9 mouse cellular contexts compared by ENCODE assay signal in genomic region chr3:101405495-101405894, GRCm38 (mm10). TPM values are rescaled to one million over a fixed set of nuclear protein-coding genes. Genes with fewer than 3 reads are reported as not detected.
A peak's percentile ranks its signal among the peaks of the same experiment; 100 is the strongest.
DNase-seq lines count a peak whose midpoint lies in the region; ATAC-seq and TF ChIP-seq lines count a peak whose summit lies in the region.
"Had no signal": no experiment of that assay in that cellular context is flagged by ENCODE, and none has a peak within 500 bp of the region (broad histone marks: within the 10 kb centered on the region; RNA-seq: fewer than 3 reads in every experiment).

No protein-coding gene starts in this region.

- WGBS in heart, embryonic 10.5 days, result 47% methylated on average over 10 of the region's 10 CpGs
- 34% methylated on average over 10 of the region's 10 CpGs for WGBS in hindbrain, postnatal 0 days
- WGBS in limb, embryonic 13.5 days, result 55% methylated on average over 10 of the region's 10 CpGs
- 41% methylated on average over 10 of the region's 10 CpGs for WGBS in stomach, embryonic 16.5 days

- H3K4me1 ChIP-seq in heart, embryonic 10.5 days, result peaks cover 96% of the 10 kb centered on the region
- H3K4me1 ChIP-seq in hindbrain, postnatal 0 days (ENCODE audit: insufficient read depth, low read length), result peaks cover 37% of the 10 kb centered on the region
- H3K4me1 ChIP-seq in limb, embryonic 13.5 days, result peaks cover 98% of the 10 kb centered on the region
- H3K4me1 ChIP-seq in stomach, embryonic 16.5 days (ENCODE audit: control insufficient read depth, insufficient read depth, low read length), result peaks cover 58% of the 10 kb centered on the region

- H3K4me3 ChIP-seq in heart, embryonic 10.5 days, result no peak overlapping the region
- H3K4me3 ChIP-seq in hindbrain, postnatal 0 days (ENCODE audit: low read length), result no peak overlapping the region
- H3K4me3 ChIP-seq in limb, embryonic 13.5 days, result no peak overlapping the region
- no peak overlapping the region for H3K4me3 ChIP-seq in stomach, embryonic 16.5 days (replicated peaks; ENCODE audit: low read length)
- H3K4me3 ChIP-seq: liver, embryonic 15.5 days had no signal

- H3K9ac ChIP-seq in hindbrain, postnatal 0 days (replicated peaks; ENCODE audit: low read length), result no peak overlapping the region
- H3K9ac ChIP-seq in limb, embryonic 13.5 days, result no peak overlapping the region
- no peak overlapping the region for H3K9ac ChIP-seq in stomach, embryonic 16.5 days (ENCODE audit: low read length)
- H3K9ac ChIP-seq: liver, embryonic 15.5 days had no signal

- H3K4me2 ChIP-seq in hindbrain, postnatal 0 days (ENCODE audit: low read depth, low read length), result peak overlapping the region; percentile 18; the same call in 1 of the 2 replicates
- no peak overlapping the region for H3K4me2 ChIP-seq in limb, embryonic 13.5 days (replicated peaks)
- H3K4me2 ChIP-seq in stomach, embryonic 16.5 days (ENCODE audit: low read depth, low read length), result no peak overlapping the region
- H3K4me2 ChIP-seq: liver, embryonic 15.5 days had no signal

- no peak for ATAC-seq in hindbrain, postnatal 0 days
- no peak for ATAC-seq in limb, embryonic 13.5 days (ENCODE audit: low FRiP score, low read depth)
- ATAC-seq in stomach, embryonic 16.5 days (ENCODE audit: insufficient read depth, low FRiP score), result peak; percentile 32; the same call in 1 of the 2 replicates
- no peak for ATAC-seq in megakaryocyte-erythroid progenitor cell, adult 5-6 weeks (replicated peaks; ENCODE audit: low FRiP score, low TSS enrichment, poor library complexity, severe bottlenecking)

- peak; percentile 45 for TF ChIP-seq CTCF in hindbrain, postnatal 0 days (IDR thresholded peaks at IDR 0.05; ENCODE audit: low read depth)

- no peaks in the 10 kb centered on the region for H3K27me3 ChIP-seq in heart, embryonic 10.5 days (ENCODE audit: insufficient read depth, poor library complexity, severe bottlenecking)
- H3K27me3 ChIP-seq in hindbrain, postnatal 0 days (ENCODE audit: insufficient read depth, low read length), result no peaks in the 10 kb centered on the region
- H3K27me3 ChIP-seq in limb, embryonic 13.5 days, result no peaks in the 10 kb centered on the region
- H3K27me3 ChIP-seq in stomach, embryonic 16.5 days (ENCODE audit: control insufficient read depth, insufficient read depth, low read length), result no peaks in the 10 kb centered on the region
- H3K27me3 ChIP-seq: liver, embryonic 15.5 days had no signal

- 0 out of 2 replicates have a peak overlapping the region, but pooled peaks have one; percentile 37 for H3K27ac ChIP-seq in heart, embryonic 10.5 days
- H3K27ac ChIP-seq in hindbrain, postnatal 0 days, result peak overlapping the region; percentile 70; the same call in 1 of the 2 replicates
- H3K27ac ChIP-seq in limb, embryonic 13.5 days, result peak overlapping the region; percentile 28; the same call in 1 of the 2 replicates
- H3K27ac ChIP-seq in stomach, embryonic 16.5 days (ENCODE audit: low read length), result peak overlapping the region; percentile 22; the same call in 1 of the 2 replicates
- H3K27ac ChIP-seq: liver, embryonic 15.5 days had no signal

- H3K36me3 ChIP-seq in heart, embryonic 10.5 days, result no peaks in the 10 kb centered on the region
- H3K36me3 ChIP-seq in hindbrain, postnatal 0 days (ENCODE audit: insufficient read depth, low read length), result no peaks in the 10 kb centered on the region
- peaks cover 4% of the 10 kb centered on the region; the same call in 1 of the 2 replicates for H3K36me3 ChIP-seq in limb, embryonic 13.5 days
- no peaks in the 10 kb centered on the region for H3K36me3 ChIP-seq in stomach, embryonic 16.5 days (ENCODE audit: control insufficient read depth, insufficient read depth, low read length)
- H3K36me3 ChIP-seq: liver, embryonic 15.5 days had no signal

- no peak for DNase-seq in heart, embryonic 10.5 days (ENCODE audit: low spot score)
- DNase-seq in heart, adult 8-10 months (ENCODE audit: low spot score), result no peak
- DNase-seq in cerebellum, postnatal 25 days, result peak; percentile 31 to 42
- peak; percentile 84 for DNase-seq in hindbrain, postnatal 0 days (ENCODE audit: low spot score)
- DNase-seq in thymus, postnatal 4 days, result no peak

- no peaks in the 10 kb centered on the region for H3K9me3 ChIP-seq in heart, embryonic 10.5 days
- H3K9me3 ChIP-seq in hindbrain, postnatal 0 days (ENCODE audit: low read length), result no peaks in the 10 kb centered on the region
- H3K9me3 ChIP-seq in limb, embryonic 13.5 days, result no peaks in the 10 kb centered on the region
- H3K9me3 ChIP-seq in stomach, embryonic 16.5 days (replicated peaks; ENCODE audit: control insufficient read depth, low read length), result no peaks in the 10 kb centered on the region
- H3K9me3 ChIP-seq: liver, embryonic 15.5 days had no signal

RNA-seq across cellular contexts. Expression of gene Igsf3, which starts 28.6 kb away (rescaled TPM):
- 41.9 and 45.9 TPM in 2 replicates for polyA plus RNA-seq in heart, embryonic 10.5 days (2016; fragmentation: Nextera tagmentation; extraction: Ambion mirVana)
- total RNA-seq in heart, adult 8-10 months (2022), result 10 to 100 TPM; 10.1 to 12.3 (median 12.0) TPM
- total RNA-seq in hindbrain, postnatal 0 days (2014; rRNA removed), result 76.3 and 84.0 TPM in 2 replicates
- 62.1 and 65.7 TPM in 2 replicates for polyA plus RNA-seq in hindbrain, postnatal 0 days (2015; fragmentation: Nextera tagmentation; extraction: Ambion mirVana)
- polyA plus RNA-seq in limb, embryonic 13.5 days (2015; fragmentation: Nextera tagmentation; extraction: Ambion mirVana), result 93.6 and 96.5 TPM in 2 replicates
- polyA plus RNA-seq in stomach, embryonic 16.5 days (2015; fragmentation: Nextera tagmentation; extraction: Ambion mirVana), result 35.3 and 36.7 TPM in 2 replicates
- 14.2 and 22.4 TPM in 2 replicates for total RNA-seq in megakaryocyte-erythroid progenitor cell, adult 5-6 weeks (2014; fragmentation: Nextera tagmentation)
- 8.4 and 12.3 TPM in 2 replicates for total RNA-seq in megakaryocyte-erythroid progenitor cell, adult 5-6 weeks (2017)

Comparison
In these comparisons a context has a peak if more than half of its experiments do, and no peak if none do; other contexts are left out.
1. DNase-seq: peak in cerebellum, postnatal 25 days (2 of 2) and hindbrain, postnatal 0 days (single experiment); none in heart, embryonic 10.5 days (single experiment), heart, adult 8-10 months (single experiment) and thymus, postnatal 4 days (single experiment).
2. Peak in every context shown above with its lines, with median percentiles within 50 percentile points of each other: H3K27ac ChIP-seq.